Mouse (Mus musculus) adrenal gland, postnatal 14 days (tissue): ENCODE results near the gene Atg4d. TPM values are rescaled to one million over a fixed set of nuclear protein-coding genes. Genes with fewer than 3 reads are reported as not detected.
"Not testable (repeated sequence)": the region's sequence is repeated elsewhere in the genome, so short reads cannot be mapped to it uniquely, and the experiment has no call there.

Experiments
- DNase-seq: peaks from one replicate; pipeline ENCODE4 v3.0.0; 2021; ENCODE audit warnings: mixed read lengths
- total RNA-seq: library from RNA; stranded (reverse); gene quantifications from 2 replicates; pipeline ENCODE4 v1.2.3, GENCODE M21; 2021

The Atg4d gene
- total RNA-seq, 1 experiment from 2014 or later = 46.9 TPM

DNA sequence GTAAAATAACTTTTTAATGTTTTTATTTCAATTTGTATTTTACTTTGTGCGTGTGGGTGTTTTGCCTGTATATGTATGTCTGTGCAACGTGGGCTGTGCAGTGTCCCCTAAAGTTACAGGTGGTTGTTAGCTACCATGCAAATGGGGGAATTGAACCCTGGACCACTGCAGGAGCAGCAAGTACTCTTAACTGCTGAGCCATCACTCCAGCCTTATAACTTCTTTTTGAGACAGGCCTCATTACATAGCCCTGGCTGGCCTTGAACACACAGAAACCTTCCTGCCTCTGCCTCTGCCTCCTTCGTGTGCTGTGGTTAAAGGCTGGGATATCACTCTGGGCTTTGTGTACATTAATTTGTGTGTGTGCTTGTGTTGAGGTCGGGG is 25.6 kb upstream of the Atg4d start:
- no peak for DNase-seq

DNA sequence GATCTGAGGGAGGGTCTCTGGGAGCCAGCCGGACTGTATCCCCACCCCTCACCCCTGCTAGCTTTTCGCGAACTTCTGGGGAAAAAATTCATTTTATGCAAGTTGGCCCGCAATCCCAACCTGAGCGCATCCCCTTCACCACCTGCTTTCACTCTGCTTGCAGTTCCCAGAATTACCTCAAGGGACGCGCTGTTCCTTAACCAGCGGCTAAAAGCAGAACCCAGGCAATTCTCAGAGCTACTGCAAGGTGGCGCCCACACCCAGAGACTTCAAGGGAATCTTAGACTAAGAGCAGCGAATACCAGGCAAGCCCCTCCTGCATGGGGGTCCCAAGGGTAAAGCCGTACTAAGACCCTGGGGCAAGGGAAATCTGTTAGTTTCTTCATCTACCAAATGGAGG is 23.8 kb upstream of the Atg4d start:
- DNase-seq = peak; percentile 86

DNA sequence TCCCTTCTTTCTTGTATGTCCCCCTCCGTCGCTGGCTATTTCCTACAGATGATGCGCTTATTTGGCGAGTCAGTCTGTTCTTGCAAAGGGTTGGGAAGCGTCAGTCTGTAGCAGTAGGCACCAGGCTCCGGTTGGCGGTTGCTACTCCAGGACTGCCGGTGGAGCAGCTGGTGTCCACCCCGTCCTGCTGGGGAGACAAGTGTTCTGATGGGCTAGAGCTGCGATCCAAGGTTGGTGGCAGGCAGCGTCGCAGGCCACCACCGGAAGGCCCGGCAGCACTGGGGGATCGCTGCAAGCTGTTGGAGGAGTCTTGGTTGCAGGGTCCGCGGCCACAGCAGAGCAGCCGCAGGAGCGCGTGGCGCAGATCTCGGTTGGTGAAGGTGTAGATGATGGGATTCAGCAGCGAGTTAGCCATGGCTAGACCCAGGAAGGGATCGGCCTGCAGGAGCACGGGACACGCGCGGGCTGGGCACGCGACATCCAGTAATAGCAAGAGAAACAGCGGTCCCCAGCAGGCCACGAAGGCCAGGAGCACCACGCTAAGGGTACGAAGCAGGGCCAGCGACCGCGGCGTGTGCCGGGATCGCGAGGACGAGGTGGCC is 21.2 kb upstream of the Atg4d start:
- DNase-seq = no peak

DNA sequence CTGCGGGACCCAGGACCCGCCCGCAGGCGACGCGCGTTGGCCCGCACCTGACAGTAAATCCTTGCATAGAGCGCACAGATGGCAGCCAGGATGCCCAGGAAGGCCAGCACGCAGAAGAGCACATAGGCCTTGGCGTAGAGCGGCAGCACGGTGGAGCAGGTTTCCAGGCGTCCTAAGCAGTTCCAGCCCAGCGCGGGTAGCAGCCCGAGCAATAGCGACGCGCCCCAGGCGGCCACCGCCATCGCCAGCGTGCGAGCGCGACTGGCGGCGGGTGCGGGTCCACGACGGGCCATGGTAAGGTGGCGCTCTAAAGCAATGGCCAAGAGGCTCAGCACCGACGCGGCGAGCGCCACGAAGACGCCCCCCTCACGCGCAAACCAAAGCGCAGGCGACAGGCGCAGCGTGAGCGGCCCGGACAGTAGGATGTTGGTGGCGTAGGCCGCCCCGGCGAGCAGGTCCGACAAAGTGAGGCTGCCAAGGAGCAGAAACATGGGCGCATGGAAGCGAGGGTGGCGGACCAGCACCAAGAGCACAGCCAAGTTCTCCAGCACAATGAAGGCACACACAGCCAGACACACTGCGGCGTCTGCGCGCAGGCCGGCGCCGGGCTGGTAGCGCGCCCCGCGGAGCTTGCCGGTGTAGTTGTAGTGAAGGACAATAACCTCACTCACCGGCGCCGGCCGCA is 20.5 kb upstream of the Atg4d start:
- DNase-seq = peak; percentile 30

DNA sequence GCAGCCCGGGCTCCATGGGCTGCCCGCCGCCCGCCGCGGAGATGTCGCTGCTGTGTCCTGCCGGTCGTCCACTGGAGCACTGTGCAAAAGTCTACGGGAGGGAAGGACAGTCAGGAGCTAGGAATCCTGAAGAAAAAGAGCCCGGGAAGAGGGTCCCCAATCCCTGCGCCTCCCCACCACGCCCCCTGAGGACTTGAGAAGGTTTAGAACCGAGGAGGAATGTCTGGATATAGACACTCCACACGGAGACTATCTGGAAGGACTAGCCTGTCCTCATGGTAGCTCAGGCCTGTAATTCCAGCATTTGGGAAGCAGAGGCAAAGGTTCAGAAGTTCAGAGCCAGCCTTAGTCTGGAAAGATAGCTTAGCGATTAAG is 20.0 kb upstream of the Atg4d start:
- no peak for DNase-seq

DNA sequence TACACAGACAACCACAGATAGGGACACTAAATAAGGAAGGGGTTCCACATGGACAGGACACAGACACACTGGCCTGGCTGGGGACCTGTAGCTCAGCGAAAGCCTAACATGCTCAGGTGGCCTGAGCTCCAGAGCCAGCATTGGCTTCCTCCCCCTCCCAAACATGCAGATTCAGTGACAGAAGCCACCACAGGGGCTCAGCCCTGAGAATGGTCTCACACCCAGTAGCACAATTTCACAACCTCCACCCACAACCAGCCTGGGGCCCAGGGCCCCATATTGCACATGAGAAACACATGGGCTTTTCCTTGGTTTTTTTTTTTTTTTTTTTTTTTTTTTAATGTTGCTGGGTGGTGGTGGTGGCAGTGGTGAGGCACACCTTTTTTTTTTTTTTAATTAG is 18.8 kb upstream of the Atg4d start:
- no peak for DNase-seq

DNA sequence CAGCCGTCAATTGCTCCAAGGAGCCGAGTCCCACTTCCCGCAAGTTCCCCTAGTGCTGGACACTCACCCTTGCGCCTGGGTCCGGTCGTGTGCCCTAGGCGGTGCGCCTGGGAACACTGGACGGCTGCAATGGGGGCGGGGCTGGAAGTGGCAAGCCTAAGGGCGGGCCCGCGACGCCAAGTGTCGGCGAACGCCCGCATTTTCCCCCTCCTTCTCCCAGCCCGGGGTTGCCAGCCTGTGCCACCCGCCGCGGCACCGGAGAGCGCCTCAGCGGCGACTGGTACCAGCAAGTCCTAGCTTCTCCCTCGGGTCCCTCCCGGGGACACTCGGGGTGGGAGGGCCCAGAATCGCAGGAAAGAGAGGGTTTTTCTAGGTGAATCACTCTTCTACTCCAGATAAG is 16.8 kb upstream of the Atg4d start, which contains the start of gene S1pr5:
Gene S1pr5 (minus strand): TSS at position 118 of the 400 bp plus-strand sequence.
- DNase-seq = peak; percentile 83

DNA sequence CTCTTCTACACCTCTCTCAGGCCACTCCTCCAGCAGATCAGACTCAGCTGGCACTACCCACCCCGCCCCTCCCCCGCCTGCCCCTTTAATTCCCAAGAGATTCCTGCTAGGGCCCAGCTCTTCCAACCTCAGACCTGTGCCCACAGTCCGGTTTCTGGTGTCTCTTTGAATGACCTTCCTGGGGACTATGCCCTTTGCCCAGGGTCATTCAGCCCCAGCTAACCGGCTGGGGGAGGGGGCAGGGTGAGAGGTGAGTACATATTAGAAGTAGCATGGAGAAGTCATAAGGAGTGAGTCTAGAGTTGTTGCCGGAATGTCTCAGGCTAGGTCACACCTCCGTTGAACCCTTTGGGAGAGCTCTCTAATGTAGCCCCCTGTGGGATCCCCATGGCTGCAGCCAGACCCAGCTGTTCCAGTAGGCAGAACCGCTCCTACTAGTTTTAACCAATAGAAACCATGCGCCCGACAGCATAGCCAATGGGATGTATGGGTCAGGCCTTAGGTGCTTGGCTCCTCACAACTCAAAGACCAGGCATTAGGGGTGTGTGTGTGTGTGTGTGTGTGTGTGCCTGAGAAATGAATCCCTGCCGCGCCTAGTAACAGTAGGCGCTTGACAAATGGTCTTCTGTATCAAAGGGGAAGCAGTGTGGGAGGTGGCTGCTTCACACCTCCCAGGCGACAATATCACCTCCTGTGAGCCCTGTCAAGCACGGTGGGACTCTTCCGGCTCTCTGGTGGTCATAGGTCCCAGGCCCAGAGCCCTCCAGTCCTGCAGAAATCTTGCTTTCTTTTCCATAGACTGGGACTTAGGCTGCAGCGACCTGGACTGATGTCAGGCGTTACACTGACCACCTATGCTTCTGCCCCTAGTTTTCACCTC is 15.2 kb upstream of the Atg4d start:
- no peak for DNase-seq

DNA sequence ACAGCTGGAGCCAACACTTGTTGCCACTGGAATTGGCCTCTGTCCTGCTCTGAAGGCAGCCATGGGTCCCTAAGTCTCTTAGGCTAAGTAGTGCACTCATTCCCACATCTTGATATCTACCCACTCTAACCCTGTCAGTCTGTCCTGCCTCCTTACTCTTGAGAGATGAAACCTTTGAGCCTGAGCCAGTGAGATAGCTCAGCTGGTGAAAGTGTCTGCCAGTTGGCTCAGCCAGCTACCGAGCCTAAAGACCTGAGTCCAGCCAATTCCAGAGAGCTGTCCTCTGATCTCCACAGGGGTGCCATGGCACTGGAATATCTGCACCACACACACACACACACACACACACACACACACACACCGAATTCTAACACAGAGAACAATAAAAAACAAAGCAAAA is 14.6 kb upstream of the Atg4d start:
- DNase-seq = no peak

DNA sequence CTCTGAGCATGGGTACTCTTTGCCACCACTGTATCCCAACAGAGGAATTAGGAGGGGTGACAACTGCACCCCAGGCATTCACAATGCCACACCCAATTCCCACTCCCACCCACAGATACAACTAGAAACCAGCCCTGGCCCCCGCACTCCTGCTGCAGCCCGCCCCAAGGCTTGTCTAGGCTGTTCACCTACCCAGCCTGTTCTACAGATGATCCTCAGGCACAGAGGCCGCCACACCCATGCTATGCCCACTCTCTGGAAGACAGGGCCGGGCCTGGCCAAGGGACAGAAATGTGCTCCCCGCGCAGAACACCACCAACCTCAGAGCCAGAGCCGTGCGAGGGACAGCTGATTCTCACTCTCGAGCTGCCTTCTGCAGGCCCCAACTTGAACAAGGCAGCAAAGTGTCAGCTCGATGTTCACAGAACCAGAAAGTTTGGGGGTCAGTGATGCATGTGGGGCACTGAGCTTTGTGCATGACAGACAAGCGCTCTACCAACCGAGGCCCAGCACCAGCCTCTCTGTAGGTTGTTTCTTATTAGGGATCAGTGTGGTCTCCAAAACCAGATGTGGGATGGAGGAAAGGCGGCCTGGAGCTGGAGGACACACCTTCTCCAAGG is 13.9 kb upstream of the Atg4d start:
- DNase-seq = no peak

DNA sequence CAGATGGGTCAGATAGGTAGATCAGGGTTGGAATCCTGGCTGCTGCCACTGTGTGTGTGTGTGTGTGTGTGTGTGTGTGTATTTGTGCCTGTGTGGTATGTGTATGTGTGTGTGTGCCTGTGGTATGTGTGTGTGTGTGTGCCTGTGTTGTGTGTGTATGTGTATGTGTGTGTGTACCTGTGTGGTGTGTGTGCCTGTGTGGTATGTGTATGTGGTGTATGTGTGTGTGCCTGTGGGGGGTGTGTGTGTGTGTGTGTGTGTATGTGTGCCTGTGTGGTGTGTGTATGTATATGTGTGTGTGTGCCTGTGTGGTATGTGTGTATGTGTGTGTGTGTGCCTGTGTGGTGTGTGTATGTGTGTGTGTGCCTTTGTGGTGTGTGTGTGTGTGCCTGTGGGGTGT is 10.4 kb upstream of the Atg4d start:
- no peak for DNase-seq

DNA sequence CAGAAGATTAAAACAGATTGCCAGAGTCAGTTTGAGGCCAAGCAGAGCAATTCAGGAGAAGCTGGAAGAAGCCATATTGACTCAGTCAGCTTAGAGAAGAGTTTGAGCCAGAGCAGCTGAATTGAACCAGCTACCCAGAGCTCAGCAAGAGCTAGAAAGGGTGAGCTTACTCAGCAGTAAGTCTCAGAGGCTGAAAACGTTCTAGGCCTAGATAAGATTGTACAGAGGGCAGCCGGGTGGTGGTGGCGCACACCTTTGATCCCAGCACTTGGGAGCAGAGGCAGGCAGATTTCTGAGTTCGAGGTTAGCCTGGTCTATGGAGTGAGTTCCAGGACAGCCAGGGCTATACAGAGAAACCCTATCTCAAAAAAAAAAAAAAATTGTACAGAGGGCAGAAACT is 8.7 kb upstream of the Atg4d start:
- DNase-seq = not testable (repeated sequence)

DNA sequence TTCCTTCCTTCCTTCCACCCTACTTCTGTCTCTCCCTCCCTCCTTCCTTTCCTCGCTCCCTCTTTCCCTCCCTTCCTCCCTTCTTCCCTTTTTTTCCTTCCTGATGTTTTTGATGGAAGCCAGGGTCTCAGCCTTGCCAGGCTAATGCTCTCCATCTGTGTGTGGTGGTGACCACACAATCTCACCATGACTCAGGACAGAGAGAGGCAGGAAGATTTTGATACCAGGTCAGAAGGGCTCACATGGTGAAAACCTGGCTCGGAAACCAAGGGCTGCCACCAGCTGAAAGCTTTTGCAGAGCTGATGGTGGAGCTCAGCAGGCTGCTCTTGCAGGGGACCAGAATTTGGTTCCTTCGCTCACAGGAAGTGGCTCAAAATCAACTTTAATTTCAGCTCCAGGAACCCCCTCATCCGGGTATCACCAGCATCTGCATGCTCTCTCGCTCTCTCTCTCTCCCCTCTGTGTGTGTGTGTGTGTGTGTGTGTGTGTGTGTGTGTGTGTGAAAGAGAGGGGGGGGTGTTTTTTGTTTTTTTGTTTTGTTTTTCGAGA is 4.5 kb upstream of the Atg4d start:
- DNase-seq = no peak

DNA sequence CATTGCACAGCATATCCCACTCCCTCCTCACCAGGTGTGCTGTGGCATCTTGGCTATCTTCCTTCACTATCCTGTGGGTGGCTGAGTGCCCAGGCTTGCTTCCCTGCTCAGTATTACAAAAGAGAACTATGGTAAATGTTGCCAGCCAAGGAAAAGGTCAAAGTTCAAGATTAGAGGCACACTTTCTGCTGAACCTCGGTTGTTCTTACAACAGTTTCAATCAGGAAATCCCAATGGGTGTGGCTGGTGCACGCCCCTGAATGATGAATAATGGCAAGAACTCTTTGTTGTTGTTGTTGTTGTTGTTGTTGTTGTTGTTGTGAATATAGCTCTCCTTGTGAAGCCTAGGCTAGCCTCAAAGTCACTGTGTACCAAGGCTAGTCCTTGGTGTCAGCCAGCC is 3.3 kb upstream of the Atg4d start:
- DNase-seq = no peak

DNA sequence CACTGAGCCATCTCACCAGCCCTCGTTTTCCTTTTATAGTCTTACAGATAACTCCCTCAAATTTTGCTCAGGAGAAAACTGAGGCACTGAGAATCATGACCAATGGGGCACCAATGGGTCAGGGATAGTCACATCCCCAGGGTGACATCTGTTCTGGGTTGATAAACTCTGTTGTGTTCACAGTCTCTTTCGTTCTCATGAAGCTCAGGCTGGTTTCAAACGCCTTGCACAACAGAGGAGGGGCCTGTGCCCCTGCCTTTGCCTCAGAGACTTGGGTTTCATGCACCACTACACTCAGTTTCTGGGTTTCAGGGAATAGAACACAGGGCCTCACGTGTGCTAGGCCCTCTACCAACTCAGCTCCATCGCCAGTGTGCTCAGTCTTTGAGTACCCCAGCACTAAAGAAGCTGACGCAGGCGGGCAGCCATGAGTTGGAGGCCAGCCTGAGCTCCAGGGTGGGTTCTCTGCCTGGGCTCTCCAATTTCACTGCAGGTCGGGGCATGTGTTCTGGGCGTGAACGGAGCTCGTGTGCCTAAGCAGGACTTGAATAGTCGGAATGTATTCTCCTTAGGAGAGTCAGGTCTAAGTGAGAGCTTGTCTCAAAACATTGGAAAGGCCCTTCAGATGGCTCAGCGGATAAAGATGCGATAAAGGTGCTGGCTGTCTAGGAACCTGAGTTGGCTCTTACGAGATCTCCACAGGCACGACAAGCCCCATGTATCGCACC is 657 bp upstream of the Atg4d start:
- DNase-seq = no peak

DNA sequence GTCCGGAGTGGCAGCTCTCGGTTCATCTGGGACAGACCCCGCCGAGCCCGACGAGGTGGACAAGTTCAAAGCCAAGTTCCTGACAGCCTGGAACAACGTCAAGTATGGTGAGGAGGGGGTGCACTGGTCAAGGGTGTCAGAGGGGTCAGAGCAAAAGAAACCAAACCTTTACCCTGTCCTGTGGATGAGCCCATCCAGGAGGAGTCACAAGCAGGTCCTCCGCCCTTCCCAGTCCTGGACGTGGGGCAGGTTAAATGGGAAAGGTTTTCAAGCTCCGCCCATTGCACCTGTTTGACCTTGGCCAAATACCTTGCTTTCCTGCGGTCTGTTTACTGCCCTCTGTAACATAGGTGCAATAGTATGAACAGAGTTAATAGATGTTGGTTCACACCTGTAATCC is 518 bp downstream of the Atg4d start:
- DNase-seq = no peak

DNA sequence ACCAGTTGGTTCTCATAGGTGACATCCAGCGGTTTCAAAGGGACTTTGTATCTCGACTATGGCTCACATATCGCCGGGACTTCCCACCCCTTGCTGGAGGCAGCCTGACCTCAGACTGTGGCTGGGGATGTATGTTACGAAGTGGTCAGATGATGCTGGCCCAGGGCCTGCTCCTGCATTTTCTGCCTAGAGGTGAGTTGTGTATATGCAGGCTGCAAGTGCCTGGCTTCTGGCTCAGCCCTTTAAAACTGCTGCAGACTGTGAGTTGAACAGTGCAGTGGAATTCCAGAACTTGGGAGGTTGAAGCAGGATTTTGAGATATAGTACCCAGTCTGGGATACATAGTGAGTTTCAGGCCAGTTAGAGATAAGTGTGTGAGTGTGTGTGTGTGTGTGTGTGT is 1.8 kb downstream of the Atg4d start:
- DNase-seq = no peak

DNA sequence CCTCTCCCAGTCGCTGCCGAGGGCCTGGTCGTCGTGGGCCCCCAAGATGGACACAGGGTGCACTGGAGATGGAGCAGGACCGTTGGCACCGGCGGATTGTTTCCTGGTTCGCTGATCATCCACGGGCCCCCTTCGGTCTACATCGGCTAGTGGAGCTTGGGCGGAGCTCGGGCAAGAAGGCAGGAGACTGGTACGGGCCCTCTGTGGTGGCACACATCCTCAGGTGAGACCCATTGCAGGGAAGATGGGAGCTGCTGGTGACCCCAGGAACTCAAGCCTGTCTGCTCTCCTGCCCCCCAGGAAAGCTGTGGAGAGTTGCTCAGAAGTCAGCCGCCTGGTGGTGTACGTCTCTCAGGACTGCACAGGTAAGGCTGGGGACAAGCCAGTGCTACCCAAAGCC is 3.2 kb downstream of the Atg4d start:
- no peak for DNase-seq

DNA sequence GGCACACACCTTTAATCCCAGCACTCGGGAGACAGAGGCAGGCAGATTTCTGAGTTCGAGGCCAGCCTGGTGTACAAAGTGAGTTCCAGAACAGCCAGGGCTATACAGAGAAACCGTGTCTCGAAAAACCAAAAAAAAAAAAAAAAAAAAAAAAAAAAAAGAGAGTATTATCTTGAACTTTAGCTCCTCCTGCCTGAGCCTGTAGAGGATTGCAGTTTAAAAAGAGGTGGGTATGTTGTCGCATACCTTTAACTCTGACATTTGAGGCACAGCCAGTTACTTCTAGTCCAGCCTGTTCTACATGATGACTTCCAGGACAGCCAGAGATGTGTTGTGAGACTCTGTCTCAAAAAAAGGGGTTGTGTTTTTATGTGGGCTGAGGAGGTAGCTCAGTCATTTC is 4.5 kb downstream of the Atg4d start:
- not testable (repeated sequence) for DNase-seq

DNA sequence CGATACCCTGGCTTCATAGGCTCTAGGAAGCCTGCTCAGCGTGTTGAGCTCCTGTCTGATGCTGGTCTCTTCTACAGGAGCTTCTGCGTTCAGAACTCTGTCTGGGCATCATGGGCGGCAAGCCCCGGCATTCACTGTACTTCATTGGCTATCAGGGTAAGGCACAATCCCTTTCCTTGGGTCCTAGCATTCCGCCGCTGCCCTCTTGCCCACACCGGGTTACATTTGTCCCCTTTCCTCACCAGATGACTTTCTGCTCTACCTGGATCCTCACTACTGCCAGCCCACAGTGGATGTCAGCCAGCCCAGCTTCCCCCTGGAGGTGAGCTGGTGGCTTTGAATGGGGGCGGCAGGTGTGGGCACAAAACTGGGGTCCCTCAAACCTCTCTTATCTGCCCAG is 7.3 kb downstream of the Atg4d start:
- no peak for DNase-seq

DNA sequence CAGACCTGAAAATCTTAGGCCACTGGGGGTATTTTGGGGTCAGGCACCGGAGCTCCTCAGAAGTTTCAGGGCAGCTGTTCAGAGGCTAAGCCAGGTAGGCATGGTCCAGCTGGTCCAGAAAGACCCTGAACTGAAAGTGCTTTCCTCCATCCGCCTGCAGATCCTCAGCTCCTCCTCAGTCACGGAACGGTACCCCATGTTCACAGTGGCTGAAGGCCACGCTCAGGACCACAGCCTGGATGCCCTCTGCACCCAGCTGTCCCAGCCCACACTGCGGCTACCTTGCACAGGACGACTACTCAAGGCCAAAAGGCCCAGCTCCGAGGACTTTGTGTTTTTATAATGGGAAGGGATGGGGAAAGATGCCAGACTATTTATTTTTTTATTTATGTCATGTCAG is 8.0 kb downstream of the Atg4d start:
- no peak for DNase-seq
